Mouse (Mus musculus): ENCODE measurements around the gene Mical2. TPM values are rescaled to one million over a fixed set of nuclear protein-coding genes. Genes with fewer than 3 reads are reported as not detected.

The Mical2 gene
- total and polyA plus RNA-seq, 3 experiments: 0.22 TPM; not detected in 2

- ATAC-seq (ENCODE audit: extremely low read depth, insufficient number of reproducible peaks, low FRiP score, poor library complexity, severe bottlenecking) (no peak), DNase-seq (ENCODE audit: low spot score) (no peak)
- Histone ChIP-seq H3K36me3 (replicated peaks) (no peaks in the 10 kb centered on the region), H3K4me1 (ENCODE audit: insufficient read depth, low read depth, low read length) (no peaks in the 10 kb centered on the region), H3K27me3 (ENCODE audit: insufficient read depth, low read length) (no peaks in the 10 kb centered on the region), H3K4me3 (ENCODE audit: low read depth, low read length) (no peak overlapping the region), H3K9me3 (replicated peaks) (peaks cover 26% of the 10 kb centered on the region)
- no peak for TF ChIP-seq POLR2AphosphoS5 (IDR thresholded peaks at IDR 0.05; ENCODE audit: insufficient replicate concordance, low read depth, low read length)
- no peak for TF ChIP-seq GATA1 (IDR thresholded peaks at IDR 0.05; ENCODE audit: borderline replicate concordance, low read length)
- no peak for TF ChIP-seq CTCF (IDR thresholded peaks at IDR 0.05; ENCODE audit: low read depth, low read length)
- no peak for TF ChIP-seq GATA2 (IDR thresholded peaks at IDR 0.05; ENCODE audit: borderline replicate concordance, low read depth, low read length)
- TF ChIP-seq TAL1 (conservative IDR thresholded peaks at IDR 0.05; ENCODE audit: low read depth, low read length): no peak
These were observed 26.4 kb downstream of the Mical2 start for GRCm38 (mm10) chr7:112252065-112252464.

- Histone ChIP-seq H3K4me1 (ENCODE audit: insufficient read depth, low read depth, low read length) (no peaks in the 10 kb centered on the region), H3K27me3 (ENCODE audit: insufficient read depth, low read length) (no peaks in the 10 kb centered on the region), H3K9me3 (replicated peaks) (peaks cover 25% of the 10 kb centered on the region), H3K36me3 (replicated peaks) (no peaks in the 10 kb centered on the region), H3K4me3 (ENCODE audit: low read depth, low read length) (no peak overlapping the region)
- TF ChIP-seq POLR2AphosphoS5 (IDR thresholded peaks at IDR 0.05; ENCODE audit: insufficient replicate concordance, low read depth, low read length) (no peak), TAL1 (conservative IDR thresholded peaks at IDR 0.05; ENCODE audit: low read depth, low read length) (no peak), CTCF (IDR thresholded peaks at IDR 0.05; ENCODE audit: low read depth, low read length) (no peak), GATA1 (IDR thresholded peaks at IDR 0.05; ENCODE audit: borderline replicate concordance, low read length) (no peak), GATA2 (IDR thresholded peaks at IDR 0.05; ENCODE audit: borderline replicate concordance, low read depth, low read length) (no peak)
- no peak for ATAC-seq (ENCODE audit: extremely low read depth, insufficient number of reproducible peaks, low FRiP score, poor library complexity, severe bottlenecking)
- no peak for DNase-seq (ENCODE audit: low spot score)
These were observed 28.6 kb downstream of the Mical2 start for GRCm38 (mm10) chr7:112254233-112254632.

- Histone ChIP-seq H3K4me3 (ENCODE audit: low read depth, low read length) (no peak overlapping the region), H3K27me3 (ENCODE audit: insufficient read depth, low read length) (no peaks in the 10 kb centered on the region), H3K4me1 (ENCODE audit: insufficient read depth, low read depth, low read length) (no peaks in the 10 kb centered on the region), H3K9me3 (replicated peaks) (peaks cover 25% of the 10 kb centered on the region), H3K36me3 (replicated peaks) (no peaks in the 10 kb centered on the region)
- DNase-seq (ENCODE audit: low spot score): no peak
- TF ChIP-seq GATA2 (IDR thresholded peaks at IDR 0.05; ENCODE audit: borderline replicate concordance, low read depth, low read length): no peak
- no peak for ATAC-seq (ENCODE audit: extremely low read depth, insufficient number of reproducible peaks, low FRiP score, poor library complexity, severe bottlenecking)
These were observed 29.7 kb downstream of the Mical2 start for GRCm38 (mm10) chr7:112255248-112255866.

GRCm38 (mm10) chr7:112258338-112258903, 32.8 kb downstream of the Mical2 start:
- Histone ChIP-seq H3K9me3 (replicated peaks) (peaks cover 24% of the 10 kb centered on the region), H3K4me3 (ENCODE audit: low read depth, low read length) (no peak overlapping the region), H3K36me3 (replicated peaks) (no peaks in the 10 kb centered on the region), H3K4me1 (ENCODE audit: insufficient read depth, low read depth, low read length) (no peaks in the 10 kb centered on the region), H3K27me3 (ENCODE audit: insufficient read depth, low read length) (no peaks in the 10 kb centered on the region)
- ATAC-seq (ENCODE audit: extremely low read depth, insufficient number of reproducible peaks, low FRiP score, poor library complexity, severe bottlenecking): no peak
- no peak for DNase-seq (ENCODE audit: low spot score)
- TF ChIP-seq GATA1 (IDR thresholded peaks at IDR 0.05; ENCODE audit: borderline replicate concordance, low read length) (no peak), POLR2AphosphoS5 (IDR thresholded peaks at IDR 0.05; ENCODE audit: insufficient replicate concordance, low read depth, low read length) (no peak), GATA2 (IDR thresholded peaks at IDR 0.05; ENCODE audit: borderline replicate concordance, low read depth, low read length) (no peak), TAL1 (conservative IDR thresholded peaks at IDR 0.05; ENCODE audit: low read depth, low read length) (no peak), CTCF (IDR thresholded peaks at IDR 0.05; ENCODE audit: low read depth, low read length) (no peak)

DNA sequence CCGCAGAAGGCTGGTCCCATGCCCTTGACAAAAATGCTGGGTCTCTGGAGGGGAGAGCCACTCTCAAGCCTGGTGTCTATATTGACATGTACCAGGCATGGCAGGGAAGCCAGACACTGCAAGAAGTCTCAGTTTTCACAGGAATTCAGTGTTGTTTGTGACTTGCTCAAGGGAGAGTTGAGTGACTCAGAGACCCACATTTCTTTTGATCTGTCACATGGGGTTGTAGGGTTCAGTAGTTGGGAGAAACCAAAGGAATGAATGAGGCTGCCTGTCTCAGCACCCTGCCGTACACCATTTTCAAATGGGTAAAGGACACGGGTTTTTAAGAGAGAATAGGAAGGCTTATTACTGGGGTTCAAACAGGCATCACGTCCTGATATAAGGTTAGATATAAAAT, 33.6 kb downstream of the Mical2 start:
- Histone ChIP-seq H3K9me3 (replicated peaks) (peaks cover 26% of the 10 kb centered on the region), H3K36me3 (replicated peaks) (no peaks in the 10 kb centered on the region), H3K4me3 (ENCODE audit: low read depth, low read length) (no peak overlapping the region), H3K27me3 (ENCODE audit: insufficient read depth, low read length) (no peaks in the 10 kb centered on the region), H3K4me1 (ENCODE audit: insufficient read depth, low read depth, low read length) (no peaks in the 10 kb centered on the region)
- no peak for DNase-seq (ENCODE audit: low spot score)
- no peak for ATAC-seq (ENCODE audit: extremely low read depth, insufficient number of reproducible peaks, low FRiP score, poor library complexity, severe bottlenecking)
- TF ChIP-seq CTCF (IDR thresholded peaks at IDR 0.05; ENCODE audit: low read depth, low read length) (no peak), GATA1 (IDR thresholded peaks at IDR 0.05; ENCODE audit: borderline replicate concordance, low read length) (no peak), TAL1 (conservative IDR thresholded peaks at IDR 0.05; ENCODE audit: low read depth, low read length) (no peak), GATA2 (IDR thresholded peaks at IDR 0.05; ENCODE audit: borderline replicate concordance, low read depth, low read length) (no peak), POLR2AphosphoS5 (IDR thresholded peaks at IDR 0.05; ENCODE audit: insufficient replicate concordance, low read depth, low read length) (no peak)

GRCm38 (mm10) chr7:112261121-112261520, 35.5 kb downstream of the Mical2 start:
- no peak for DNase-seq (ENCODE audit: low spot score)
- no peak for TF ChIP-seq POLR2AphosphoS5 (IDR thresholded peaks at IDR 0.05; ENCODE audit: insufficient replicate concordance, low read depth, low read length)
- no peak for TF ChIP-seq GATA1 (IDR thresholded peaks at IDR 0.05; ENCODE audit: borderline replicate concordance, low read length)
- TF ChIP-seq CTCF (IDR thresholded peaks at IDR 0.05; ENCODE audit: low read depth, low read length): no peak
- TF ChIP-seq TAL1 (conservative IDR thresholded peaks at IDR 0.05; ENCODE audit: low read depth, low read length): no peak
- TF ChIP-seq GATA2 (IDR thresholded peaks at IDR 0.05; ENCODE audit: borderline replicate concordance, low read depth, low read length): no peak

More at GRCm38 (mm10) chr7:112261121-112261520, 35.5 kb downstream of the Mical2 start:
- ATAC-seq (ENCODE audit: extremely low read depth, insufficient number of reproducible peaks, low FRiP score, poor library complexity, severe bottlenecking): no peak
- Histone ChIP-seq H3K36me3 (replicated peaks) (no peaks in the 10 kb centered on the region), H3K4me1 (ENCODE audit: insufficient read depth, low read depth, low read length) (no peaks in the 10 kb centered on the region), H3K9me3 (replicated peaks) (peaks cover 29% of the 10 kb centered on the region), H3K4me3 (ENCODE audit: low read depth, low read length) (no peak overlapping the region), H3K27me3 (ENCODE audit: insufficient read depth, low read length) (no peaks in the 10 kb centered on the region)

Data from G1E (cell line).